Mouse (Mus musculus) liver, embryonic 11.5 days (tissue): Measurements from ENCODE around the gene Ugt1a6b. TPM values are rescaled to one million over a fixed set of nuclear protein-coding genes. Genes with fewer than 3 reads are reported as not detected.
A peak's percentile ranks its signal among the peaks of the same experiment; 100 is the strongest.
"Not testable (repeated sequence)": the region's sequence is repeated elsewhere in the genome, so short reads cannot be mapped to it uniquely, and the experiment has no call there.

Experiments
- ATAC-seq: fragments of 200-750 bp; cut with Nextera tagmentation; replicated peaks from 2 replicates; pipeline ENCODE4 v1.8.0; 2017; ENCODE audit warnings: moderate number of reproducible peaks, mild to moderate bottlenecking, moderate TSS enrichment, moderate library complexity; ENCODE audit not compliant: low FRiP score
- DNase-seq: peaks from one replicate; pipeline ENCODE4 v3.0.0-alpha.2; 2017; ENCODE audit warnings: low spot score
- H3K27ac ChIP-seq: fragments of 300-500 bp; sonication (generic); 2 replicates; pipeline ENCODE4 v1.5.1; 2014; ENCODE audit warnings: mild to moderate bottlenecking, low read depth, low read length, control low read depth
- H3K27me3 ChIP-seq: fragments of 300-500 bp; sonication (generic); replicated peaks from 2 replicates; pipeline ENCODE4 v1.6.1; 2014; ENCODE audit warnings: low read length, mixed read lengths; ENCODE audit not compliant: control insufficient read depth, insufficient read depth
- H3K36me3 ChIP-seq: fragments of 300-500 bp; sonication (generic); 2 replicates; pipeline ENCODE4 v1.6.1; 2014; ENCODE audit warnings: mild to moderate bottlenecking, low read length, moderate library complexity, mixed read lengths; ENCODE audit not compliant: control insufficient read depth, insufficient read depth
- H3K4me1 ChIP-seq: fragments of 300-500 bp; sonication (generic); replicated peaks from 2 replicates; pipeline ENCODE4 v1.6.1; 2014; ENCODE audit warnings: low read length, mixed read lengths; ENCODE audit not compliant: control insufficient read depth, insufficient read depth
- H3K4me2 ChIP-seq: fragments of 300-500 bp; sonication (generic); 2 replicates; pipeline ENCODE4 v1.6.1; 2014; ENCODE audit warnings: mild to moderate bottlenecking, control low read depth, moderate library complexity
- H3K4me3 ChIP-seq: fragments of 300-500 bp; sonication (generic); 2 replicates; pipeline ENCODE4 v1.5.1; 2014; ENCODE audit warnings: low read depth, low read length, control low read depth
- H3K9ac ChIP-seq: fragments of 300-500 bp; sonication (generic); 2 replicates; pipeline ENCODE4 v1.6.1; 2014; ENCODE audit warnings: low read depth, low read length, control low read depth
- H3K9me3 ChIP-seq: fragments of 300-500 bp; sonication (generic); 2 replicates; pipeline ENCODE4 v1.6.1; 2016; ENCODE audit warnings: low read length, inconsistent platforms, mixed read lengths; ENCODE audit not compliant: control insufficient read depth
- WGBS: fragments of 180-500 bp; shearing (Covaris S2); extraction: QIAGEN DNeasy Blood & Tissue Kit; methylation state at CpG from one replicate; pipeline ENCODE4 v1.1.7; 2014; 5-methylcytosine and 5-hydroxymethylcytosine counted together
- polyA plus RNA-seq: library from polyadenylated mRNA; unstranded; fragments of >200 nt; fragmentation: Nextera tagmentation; extraction: Ambion mirVana; gene quantifications from 2 replicates; pipeline ENCODE4 v1.2.1, GENCODE M21; 2014

Ugt1a6b gene
- polyA plus RNA-seq, 1 experiment from 2014 or later = 0.11 TPM

GRCm38 (mm10) chr1:88105656-88106055 is 2.6 kb downstream of the Ugt1a6b start:
- Histone ChIP-seq H3K36me3 (no peaks in the 10 kb centered on the region), H3K4me3 (no peak overlapping the region), H3K27me3 (no peaks in the 10 kb centered on the region), H3K9ac (no peak overlapping the region), H3K4me1 (no peaks in the 10 kb centered on the region), H3K27ac (no peak overlapping the region), H3K9me3 (no peaks in the 10 kb centered on the region), H3K4me2 (no peak overlapping the region)
- no peak for ATAC-seq
- DNase-seq = no peak
- WGBS = 43% methylated on average over 2 of the region's 2 CpGs

DNA sequence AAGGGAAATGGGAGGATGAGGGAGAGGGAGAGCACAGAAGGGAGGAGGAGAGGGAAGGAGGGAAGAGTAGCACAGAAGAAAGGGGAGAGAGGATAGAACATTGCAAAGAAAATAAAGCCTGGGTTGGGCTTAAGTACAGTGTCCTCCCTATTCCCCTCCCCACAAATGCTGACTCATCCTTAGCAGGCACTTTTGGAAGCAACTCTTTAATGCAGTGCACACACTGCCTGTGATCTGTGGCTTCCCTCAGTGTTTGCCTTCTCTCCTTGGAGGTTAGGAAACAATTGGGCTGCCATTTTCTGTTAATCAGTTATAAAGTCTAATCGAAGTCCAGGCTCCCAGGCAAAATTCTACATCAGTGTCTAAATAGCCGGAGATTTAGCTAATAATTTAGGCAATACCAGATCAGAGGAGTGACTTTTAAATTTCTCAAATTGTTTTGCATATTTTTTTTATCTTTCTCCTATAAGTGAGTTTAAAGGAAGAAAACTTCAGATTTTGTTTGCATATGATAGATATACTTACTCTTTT is 6.0 kb downstream of the Ugt1a6b start:
- DNase-seq, H3K9me3 ChIP-seq, H3K4me3 ChIP-seq, H3K27me3 ChIP-seq, H3K4me2 ChIP-seq, H3K36me3 ChIP-seq, H3K4me1 ChIP-seq, H3K9ac ChIP-seq, H3K27ac ChIP-seq: not testable (repeated sequence)
- WGBS = 69% methylated on average over 2 of the region's 2 CpGs
- ATAC-seq = peak; percentile 93

DNA sequence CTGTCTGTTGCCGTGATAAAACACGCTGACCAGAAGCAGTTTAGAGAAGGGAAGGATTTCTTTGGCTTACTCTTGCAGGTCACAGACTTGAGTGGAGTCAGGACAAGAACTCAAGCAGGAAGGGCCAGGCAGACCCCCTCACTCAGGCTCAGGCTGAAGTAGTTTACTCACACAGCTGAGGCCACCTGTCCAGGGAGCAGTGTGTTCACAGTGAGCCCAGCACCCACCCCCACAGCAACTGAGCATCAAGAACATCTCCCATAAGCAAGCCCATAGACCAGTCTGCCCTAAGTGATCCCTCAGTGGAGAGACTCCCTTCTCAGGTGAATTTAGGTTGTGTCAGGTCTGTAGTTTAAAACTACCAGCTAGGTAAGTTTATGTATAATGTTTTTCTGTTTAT is 6.6 kb downstream of the Ugt1a6b start:
- H3K4me1 ChIP-seq, H3K4me2 ChIP-seq, H3K9ac ChIP-seq, H3K9me3 ChIP-seq, ATAC-seq, H3K36me3 ChIP-seq, H3K4me3 ChIP-seq, H3K27me3 ChIP-seq, DNase-seq, H3K27ac ChIP-seq: not testable (repeated sequence)
- 63% methylated on average over 2 of the region's 2 CpGs for WGBS

GRCm38 (mm10) chr1:88112769-88113168 is 9.7 kb downstream of the Ugt1a6b start:
- 83% methylated on average over 6 of the region's 6 CpGs for WGBS
- not testable (repeated sequence) for DNase-seq, ATAC-seq, H3K27me3 ChIP-seq, H3K9ac ChIP-seq, H3K27ac ChIP-seq, H3K9me3 ChIP-seq, H3K4me3 ChIP-seq, H3K4me2 ChIP-seq, H3K4me1 ChIP-seq, H3K36me3 ChIP-seq

GRCm38 (mm10) chr1:88120550-88120949 is 17.5 kb downstream of the Ugt1a6b start:
- 5% methylated on average over 4 of the region's 4 CpGs for WGBS
- DNase-seq, ATAC-seq: not testable (repeated sequence)

DNA sequence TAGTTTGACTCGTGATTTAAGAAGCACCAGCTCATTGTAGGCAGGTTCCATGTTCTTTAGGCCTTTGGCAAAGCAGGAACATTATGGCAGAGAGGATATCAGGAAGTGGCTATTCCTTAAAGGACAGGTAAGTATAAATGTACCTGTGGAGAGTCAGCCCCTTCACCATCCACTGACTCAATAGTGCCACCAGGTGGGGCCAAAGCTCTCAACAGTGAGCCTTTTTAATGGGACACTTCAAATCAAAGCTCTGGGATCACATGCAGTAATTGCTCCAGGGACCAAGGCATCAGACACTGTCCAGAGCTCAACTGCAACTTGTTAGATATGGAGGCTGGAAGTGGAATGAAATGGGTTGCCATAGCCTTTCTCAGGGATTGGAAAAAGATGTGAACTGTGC is 18.5 kb downstream of the Ugt1a6b start:
- H3K9ac ChIP-seq, DNase-seq, H3K4me1 ChIP-seq, ATAC-seq, H3K9me3 ChIP-seq, H3K4me3 ChIP-seq, H3K4me2 ChIP-seq, H3K27ac ChIP-seq, H3K36me3 ChIP-seq, H3K27me3 ChIP-seq: not testable (repeated sequence)
- WGBS = no CpG with 5 or more reads among the region's 1 CpGs

More at GRCm38 (mm10) chr1:88120550-88120949, 17.5 kb downstream of the Ugt1a6b start:
- not testable (repeated sequence) for H3K9ac ChIP-seq, H3K4me3 ChIP-seq, H3K4me2 ChIP-seq, H3K9me3 ChIP-seq, H3K4me1 ChIP-seq, H3K36me3 ChIP-seq, H3K27ac ChIP-seq, H3K27me3 ChIP-seq

GRCm38 (mm10) chr1:88125827-88126360 is 22.8 kb downstream of the Ugt1a6b start:
- H3K36me3 ChIP-seq, H3K9ac ChIP-seq, H3K9me3 ChIP-seq, DNase-seq, H3K4me2 ChIP-seq, H3K27me3 ChIP-seq, H3K4me3 ChIP-seq, H3K4me1 ChIP-seq, ATAC-seq, H3K27ac ChIP-seq: not testable (repeated sequence)
- WGBS = 76% methylated on average over 4 of the region's 4 CpGs

GRCm38 (mm10) chr1:88129091-88129490 is 26.0 kb downstream of the Ugt1a6b start:
- H3K4me1 ChIP-seq, H3K27ac ChIP-seq, H3K9ac ChIP-seq, H3K9me3 ChIP-seq, H3K36me3 ChIP-seq, H3K4me3 ChIP-seq, DNase-seq, ATAC-seq, H3K27me3 ChIP-seq, H3K4me2 ChIP-seq: not testable (repeated sequence)
- 69% methylated on average over 2 of the region's 2 CpGs for WGBS

GRCm38 (mm10) chr1:88130223-88130622 is 27.2 kb downstream of the Ugt1a6b start:
- H3K27ac ChIP-seq, H3K9me3 ChIP-seq, H3K4me2 ChIP-seq, H3K27me3 ChIP-seq, H3K4me3 ChIP-seq, H3K4me1 ChIP-seq, DNase-seq, H3K36me3 ChIP-seq, H3K9ac ChIP-seq, ATAC-seq: not testable (repeated sequence)
- WGBS = 90% methylated on average over 1 of the region's 1 CpGs
